Mouse (Mus musculus): ENCODE measurements at regions not wholly inside any gene's neighbourhood (a gene's known extent, or its start where the extent isn't known, plus 50 kb on each side); places are given as distances from the start of the nearest gene placed in this dataset.

GRCm38 (mm10) chr2:160503597-160504393 is 136.9 kb upstream of the Mafb start:
- TF ChIP-seq FLI1 (IDR thresholded peaks at IDR 0.05; ENCODE audit: low read length) (no peak), GATA1 (IDR thresholded peaks at IDR 0.05; ENCODE audit: borderline replicate concordance, low read length) (no peak)
- Histone ChIP-seq H3K36me3 (replicated peaks; ENCODE audit: low read length) (no peaks in the 10 kb centered on the region), H3K4me3 (replicated peaks) (no peak overlapping the region), H3K9me3 (no peaks in the 10 kb centered on the region), H3K27me3 (replicated peaks) (peaks cover 9% of the 10 kb centered on the region), H3K4me1 (no peaks in the 10 kb centered on the region)

GRCm38 (mm10) chr2:160504394-160504657 is 137.5 kb upstream of the Mafb start:
- Histone ChIP-seq H3K27me3 (replicated peaks) (peaks cover 9% of the 10 kb centered on the region), H3K36me3 (replicated peaks; ENCODE audit: low read length) (no peaks in the 10 kb centered on the region), H3K4me1 (no peaks in the 10 kb centered on the region), H3K4me3 (replicated peaks) (no peak overlapping the region), H3K9me3 (no peaks in the 10 kb centered on the region)
- TF ChIP-seq GATA1 (IDR thresholded peaks at IDR 0.05; ENCODE audit: borderline replicate concordance, low read length) (no peak), FLI1 (IDR thresholded peaks at IDR 0.05; ENCODE audit: low read length) (no peak)

DNA sequence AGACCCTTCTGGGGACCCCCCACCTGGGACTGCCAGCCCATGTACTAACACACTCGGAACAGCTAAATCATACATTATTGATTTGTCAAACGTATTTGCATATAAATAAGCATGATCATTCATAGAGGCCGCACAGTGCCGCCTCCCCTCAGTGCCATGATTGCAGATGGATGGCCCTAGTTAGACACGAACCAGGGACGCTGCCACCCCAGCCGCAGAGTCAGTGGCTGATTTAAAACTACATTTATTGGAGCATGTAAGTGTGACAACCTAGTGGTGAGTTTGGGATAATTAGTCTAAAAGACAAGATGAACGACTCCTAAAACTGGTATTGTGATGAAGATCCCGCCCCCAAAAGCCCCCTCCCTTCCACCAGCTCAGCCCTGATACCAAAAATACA is 138.3 kb upstream of the Top1 start:
- no peak overlapping the region for H3K4me3 ChIP-seq (replicated peaks)
- H3K36me3 ChIP-seq (replicated peaks; ENCODE audit: low read length) = no peaks in the 10 kb centered on the region
- TF ChIP-seq GATA1 (IDR thresholded peaks at IDR 0.05; ENCODE audit: borderline replicate concordance, low read length) = no peak
- no peaks in the 10 kb centered on the region for H3K9me3 ChIP-seq
- no peaks in the 10 kb centered on the region for H3K4me1 ChIP-seq
- H3K27me3 ChIP-seq (replicated peaks) = peaks cover 7% of the 10 kb centered on the region

DNA sequence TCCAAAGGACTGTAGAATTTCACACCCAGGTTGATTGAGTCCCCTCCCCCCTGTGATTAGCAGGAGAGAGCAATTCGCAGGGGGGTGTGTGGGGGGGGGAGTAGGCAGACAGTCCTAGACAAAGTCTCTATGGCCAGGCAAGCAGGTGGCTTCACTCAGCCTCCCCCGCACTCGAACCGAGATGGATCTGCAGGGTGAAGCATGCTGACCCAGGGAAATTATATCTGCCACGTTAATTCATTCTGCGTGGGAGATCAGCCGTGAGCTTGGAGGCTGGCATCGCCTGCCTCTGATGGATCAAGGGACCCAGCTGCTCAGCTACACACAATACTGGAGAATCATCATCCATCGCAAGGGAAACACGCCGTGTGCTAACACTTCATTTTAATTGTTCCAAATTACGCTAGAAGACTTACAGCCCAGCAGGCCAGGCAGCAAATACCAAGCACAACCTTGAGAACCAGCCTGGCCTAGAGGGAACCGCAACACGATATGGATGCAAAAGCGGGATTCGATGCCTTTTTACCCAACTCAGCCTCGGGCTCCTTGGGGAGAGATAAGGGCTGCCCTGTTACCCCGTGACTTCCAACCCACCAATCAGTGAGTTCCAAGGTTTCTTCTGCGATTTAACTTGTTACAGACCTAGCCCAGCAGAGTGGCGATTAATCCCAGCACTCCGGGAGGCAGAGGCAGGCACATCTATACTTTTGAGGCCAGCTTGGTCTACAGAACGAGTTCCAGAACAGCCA is 137.7 kb upstream of the Top1 start:
- no peak overlapping the region for H3K4me3 ChIP-seq (replicated peaks)
- peaks cover 1% of the 10 kb centered on the region for H3K27me3 ChIP-seq (replicated peaks)
- no peaks in the 10 kb centered on the region for H3K9me3 ChIP-seq
- TF ChIP-seq FLI1 (IDR thresholded peaks at IDR 0.05; ENCODE audit: low read length) (no peak), GATA1 (IDR thresholded peaks at IDR 0.05; ENCODE audit: borderline replicate concordance, low read length) (no peak)
- no peaks in the 10 kb centered on the region for H3K36me3 ChIP-seq (replicated peaks; ENCODE audit: low read length)
- no peaks in the 10 kb centered on the region for H3K4me1 ChIP-seq

DNA sequence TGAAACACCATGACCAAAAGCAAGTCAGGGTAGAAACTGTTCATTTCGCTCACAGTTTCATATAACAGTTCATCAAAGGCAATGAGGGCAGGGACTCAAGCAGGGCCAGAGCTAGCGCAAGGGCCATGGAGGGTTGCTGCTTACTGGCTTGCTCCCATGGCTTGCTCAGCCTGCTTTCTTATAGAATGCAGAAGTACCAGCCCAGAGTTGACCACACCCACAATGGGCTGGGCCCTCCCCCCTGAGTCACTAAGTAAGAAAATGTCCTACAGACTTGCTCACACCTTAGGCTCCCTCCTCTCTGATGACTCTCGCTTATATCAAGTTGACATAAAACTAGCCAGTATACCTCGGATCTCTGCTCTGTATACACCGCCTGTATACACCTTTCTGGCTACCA is 135.5 kb upstream of the Top1 start:
- Histone ChIP-seq H3K4me3 (replicated peaks) (no peak overlapping the region), H3K4me1 (no peaks in the 10 kb centered on the region), H3K36me3 (replicated peaks; ENCODE audit: low read length) (no peaks in the 10 kb centered on the region), H3K27me3 (replicated peaks) (peaks cover 1% of the 10 kb centered on the region), H3K9me3 (no peaks in the 10 kb centered on the region)
- TF ChIP-seq FLI1 (IDR thresholded peaks at IDR 0.05; ENCODE audit: low read length) (no peak), GATA1 (IDR thresholded peaks at IDR 0.05; ENCODE audit: borderline replicate concordance, low read length) (no peak)

DNA sequence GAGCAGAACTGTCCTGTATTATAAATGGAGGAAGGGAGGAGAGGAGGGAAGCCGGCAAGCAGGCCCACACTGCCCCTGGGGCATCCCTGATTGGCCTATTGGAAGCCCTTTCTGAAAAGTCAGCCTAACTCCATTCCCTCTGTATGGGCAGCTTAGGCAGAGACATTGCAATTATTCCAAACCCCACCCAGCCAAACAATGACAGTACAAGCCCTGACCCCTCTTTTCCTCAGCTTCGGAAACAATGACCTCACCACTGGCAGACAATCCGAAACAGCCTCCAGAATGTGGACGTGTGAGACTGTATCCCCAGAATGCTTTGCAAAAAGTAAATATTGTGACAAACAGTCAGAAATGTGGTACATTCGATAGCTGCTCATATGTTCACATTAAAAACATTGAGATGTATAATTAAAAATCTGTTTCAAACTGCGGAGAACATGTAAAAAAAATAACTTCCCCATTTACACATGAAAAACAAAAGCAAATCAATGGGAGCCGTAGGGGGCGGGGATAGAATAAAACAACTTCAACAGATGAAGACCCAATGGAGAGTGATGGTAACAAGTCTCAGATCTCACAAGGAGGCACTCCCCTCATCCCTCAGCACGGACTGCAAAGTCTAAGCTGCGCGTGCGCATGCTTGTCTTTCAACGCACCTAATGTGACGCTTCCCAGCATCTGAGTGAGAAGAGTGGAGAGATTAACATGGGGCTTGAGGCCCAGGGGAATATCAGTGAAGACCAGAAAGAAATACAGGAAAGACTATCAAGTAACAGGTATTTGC is 134.9 kb upstream of the Top1 start:
- peaks cover 4% of the 10 kb centered on the region for H3K27me3 ChIP-seq (replicated peaks)
- no peak for TF ChIP-seq FLI1 (IDR thresholded peaks at IDR 0.05; ENCODE audit: low read length)
- TF ChIP-seq GATA1 (IDR thresholded peaks at IDR 0.05; ENCODE audit: borderline replicate concordance, low read length) = no peak
- H3K4me3 ChIP-seq (replicated peaks) = no peak overlapping the region
- H3K4me1 ChIP-seq = no peaks in the 10 kb centered on the region
- H3K9me3 ChIP-seq = no peaks in the 10 kb centered on the region
- no peaks in the 10 kb centered on the region for H3K36me3 ChIP-seq (replicated peaks; ENCODE audit: low read length)

GRCm38 (mm10) chr2:160515621-160516020 is 130.1 kb upstream of the Top1 start:
- Histone ChIP-seq H3K9me3 (no peaks in the 10 kb centered on the region), H3K36me3 (replicated peaks; ENCODE audit: low read length) (no peaks in the 10 kb centered on the region), H3K4me1 (no peaks in the 10 kb centered on the region), H3K27me3 (replicated peaks) (peaks cover 9% of the 10 kb centered on the region), H3K4me3 (replicated peaks) (no peak overlapping the region)
- TF ChIP-seq FLI1 (IDR thresholded peaks at IDR 0.05; ENCODE audit: low read length) = no peak
- no peak for TF ChIP-seq GATA1 (IDR thresholded peaks at IDR 0.05; ENCODE audit: borderline replicate concordance, low read length)

DNA sequence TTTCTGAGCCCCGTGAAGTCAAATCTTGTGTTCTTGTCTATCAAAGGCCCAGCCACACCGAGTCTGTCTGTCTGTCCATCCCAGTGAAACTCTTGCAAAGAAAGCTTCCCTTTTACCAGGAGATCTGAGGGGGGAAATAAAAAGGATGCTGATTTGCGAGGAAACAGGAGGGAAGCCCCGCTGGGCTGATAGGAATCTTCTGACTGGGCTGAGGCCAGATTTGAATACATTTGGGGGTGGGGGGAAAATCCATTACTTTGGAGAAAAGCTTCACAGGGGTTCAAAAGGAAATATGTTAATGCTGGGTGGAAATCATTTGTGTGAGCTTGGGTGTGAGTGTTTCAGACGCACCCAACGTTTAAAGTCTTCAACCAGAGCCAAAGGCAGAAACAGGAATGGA is 129.2 kb upstream of the Top1 start:
- Histone ChIP-seq H3K4me3 (replicated peaks) (no peak overlapping the region), H3K36me3 (replicated peaks; ENCODE audit: low read length) (no peaks in the 10 kb centered on the region), H3K4me1 (no peaks in the 10 kb centered on the region), H3K9me3 (no peaks in the 10 kb centered on the region), H3K27me3 (replicated peaks) (peaks cover 9% of the 10 kb centered on the region)
- TF ChIP-seq FLI1 (IDR thresholded peaks at IDR 0.05; ENCODE audit: low read length) (no peak), GATA1 (IDR thresholded peaks at IDR 0.05; ENCODE audit: borderline replicate concordance, low read length) (no peak)

GRCm38 (mm10) chr2:160525301-160526205 is 120.1 kb upstream of the Top1 start:
- Histone ChIP-seq H3K36me3 (replicated peaks; ENCODE audit: low read length) (no peaks in the 10 kb centered on the region), H3K9me3 (no peaks in the 10 kb centered on the region), H3K27me3 (replicated peaks) (peaks cover 7% of the 10 kb centered on the region), H3K4me1 (no peaks in the 10 kb centered on the region), H3K4me3 (replicated peaks) (no peak overlapping the region)
- TF ChIP-seq FLI1 (IDR thresholded peaks at IDR 0.05; ENCODE audit: low read length) (no peak), GATA1 (IDR thresholded peaks at IDR 0.05; ENCODE audit: borderline replicate concordance, low read length) (no peak)
